Mouse (Mus musculus) cerebellum, adult (tissue): ENCODE results near the gene Egfl8.

Source experiments
- ATAC-seq: cut with Nextera tagmentation; 2 replicates; pipeline ENCODE4 v1.9.2; 2017; ENCODE audit warnings: mild to moderate bottlenecking, moderate library complexity, mixed read lengths; ENCODE audit not compliant: insufficient number of reproducible peaks, low FRiP score, low TSS enrichment

Egfl8 gene

GRCm38 (mm10) chr17:34649106-34649864 is 33.5 kb upstream of the Egfl8 start:
- ATAC-seq: no peak

GRCm38 (mm10) chr17:34648141-34648890 is 32.5 kb upstream of the Egfl8 start:
- ATAC-seq: no peak

- peak; percentile 92 for ATAC-seq
Measured at GRCm38 (mm10) chr17:34646906-34647787, 31.4 kb upstream of the Egfl8 start, which contains the start of gene Atf6b. Gene Atf6b, plus strand, starts transcription at chr17:34647146.

GRCm38 (mm10) chr17:34645831-34646511 is 30.2 kb upstream of the Egfl8 start:
- ATAC-seq: no peak

GRCm38 (mm10) chr17:34645256-34645829 is 29.6 kb upstream of the Egfl8 start:
- ATAC-seq: no peak

GRCm38 (mm10) chr17:34644608-34645007 is 28.8 kb upstream of the Egfl8 start, which contains the start of gene Fkbpl:
Gene Fkbpl, plus strand, starts transcription at chr17:34644764.
- ATAC-seq: peak; percentile 62

GRCm38 (mm10) chr17:34643944-34644343 is 28.2 kb upstream of the Egfl8 start:
- no peak for ATAC-seq

GRCm38 (mm10) chr17:34643379-34643778 is 27.6 kb upstream of the Egfl8 start:
- ATAC-seq: no peak

- no peak for ATAC-seq
Measured at GRCm38 (mm10) chr17:34641945-34642344, 26.2 kb upstream of the Egfl8 start.

- ATAC-seq: peak; percentile 65
Measured at GRCm38 (mm10) chr17:34640778-34641601, 25.2 kb upstream of the Egfl8 start.

GRCm38 (mm10) chr17:34639461-34640255 is 23.9 kb upstream of the Egfl8 start:
- ATAC-seq: no peak

GRCm38 (mm10) chr17:34637459-34637858 is 21.7 kb upstream of the Egfl8 start:
- no peak for ATAC-seq

- ATAC-seq: no peak
Measured at GRCm38 (mm10) chr17:34635671-34636070, 19.9 kb upstream of the Egfl8 start.

GRCm38 (mm10) chr17:34632261-34632691 is 16.5 kb upstream of the Egfl8 start:
- ATAC-seq: peak; percentile 60; the same call in 1 of the 2 replicates

- ATAC-seq: no peak
Measured at GRCm38 (mm10) chr17:34631647-34632046, 15.9 kb upstream of the Egfl8 start.

GRCm38 (mm10) chr17:34630761-34631301 is 15.1 kb upstream of the Egfl8 start:
- no peak for ATAC-seq

GRCm38 (mm10) chr17:34629796-34630603 is 14.2 kb upstream of the Egfl8 start:
- no peak for ATAC-seq
